Mouse (Mus musculus): ENCODE data around the gene Adgrf5. TPM values are rescaled to one million over a fixed set of nuclear protein-coding genes. Genes with fewer than 3 reads are reported as not detected.
"Not testable (repeated sequence)": the region's sequence is repeated elsewhere in the genome, so short reads cannot be mapped to it uniquely, and the experiment has no call there.

Gene Adgrf5
- polyA plus RNA-seq, 1 experiment from 2014 or later = 6.3 TPM

DNA sequence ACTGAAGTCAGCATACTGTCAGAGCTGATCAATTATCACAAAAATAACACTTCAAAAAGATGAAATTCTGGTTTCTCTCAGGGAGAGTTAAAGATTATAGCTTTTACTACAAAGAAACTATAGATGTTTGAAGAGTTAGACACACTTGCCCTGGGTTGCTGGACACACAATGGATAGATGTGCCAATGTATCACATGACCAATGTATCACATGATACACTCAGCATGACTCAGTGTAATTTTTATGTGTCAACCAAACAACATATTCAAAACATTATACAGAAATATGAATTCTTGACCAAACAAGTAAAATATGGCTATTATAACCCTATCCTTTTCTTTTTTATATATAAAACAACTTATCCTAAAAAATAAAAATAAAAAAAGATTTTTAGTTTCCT lies 117.4 kb downstream of the Adgrf5 start:
- Histone ChIP-seq H3K9me3 (no peaks in the 10 kb centered on the region), H3K27me3 (no peaks in the 10 kb centered on the region), H3K4me2 (replicated peaks) (no peak overlapping the region), H3K27ac (replicated peaks) (no peak overlapping the region), H3K4me1 (no peaks in the 10 kb centered on the region), H3K36me3 (no peaks in the 10 kb centered on the region), H3K9ac (replicated peaks) (no peak overlapping the region), H3K4me3 (no peak overlapping the region)
- no peak for ATAC-seq (replicated peaks)

GRCm38 (mm10) chr17:43485982-43486381 lies 125.7 kb downstream of the Adgrf5 start:
- Histone ChIP-seq H3K9me3 (no peaks in the 10 kb centered on the region), H3K36me3 (no peaks in the 10 kb centered on the region)
- no peak for ATAC-seq (replicated peaks)

DNA sequence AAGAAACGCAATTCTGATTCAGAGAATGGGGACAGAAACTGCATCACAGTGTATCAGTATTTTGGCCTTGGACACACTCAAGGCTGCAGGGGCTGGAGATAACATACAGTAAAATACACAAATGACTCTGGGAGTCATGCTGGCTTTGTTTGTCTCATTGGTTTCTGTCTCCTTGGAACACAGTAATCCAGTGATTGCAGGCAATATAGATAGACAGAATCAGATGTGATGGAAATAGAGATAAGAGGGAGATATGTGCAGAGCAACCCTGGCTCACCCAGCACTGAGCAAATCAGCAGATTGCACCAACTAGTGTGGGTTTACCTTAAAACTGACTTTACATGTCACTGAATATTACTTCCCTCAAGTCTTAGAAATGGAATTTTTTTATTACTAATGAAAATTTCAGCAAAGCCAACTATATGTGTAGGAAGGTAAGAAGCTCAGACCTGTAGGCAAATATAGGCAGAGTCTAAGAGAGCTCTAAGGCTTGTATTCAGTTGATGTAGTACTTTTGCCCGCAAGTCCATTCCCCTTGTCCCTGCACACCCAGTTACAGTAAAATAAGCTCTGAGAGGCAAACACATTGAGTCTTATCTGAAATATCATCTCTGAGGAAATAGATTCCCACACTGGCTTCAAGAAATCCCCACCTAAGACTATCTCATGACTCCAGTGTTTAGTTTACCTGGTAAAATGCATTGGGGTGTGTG lies 128.3 kb downstream of the Adgrf5 start:
- Histone ChIP-seq H3K36me3 (no peaks in the 10 kb centered on the region), H3K27ac (replicated peaks) (no peak overlapping the region), H3K4me3 (no peak overlapping the region), H3K9ac (replicated peaks) (no peak overlapping the region), H3K4me1 (no peaks in the 10 kb centered on the region), H3K9me3 (no peaks in the 10 kb centered on the region), H3K4me2 (replicated peaks) (no peak overlapping the region), H3K27me3 (no peaks in the 10 kb centered on the region)
- 98% methylated on average over 2 of the region's 2 CpGs for WGBS
- no peak for ATAC-seq (replicated peaks)

More at GRCm38 (mm10) chr17:43485982-43486381, 125.7 kb downstream of the Adgrf5 start:
- Histone ChIP-seq H3K4me1 (no peaks in the 10 kb centered on the region), H3K4me3 (no peak overlapping the region), H3K9ac (replicated peaks) (no peak overlapping the region), H3K27me3 (no peaks in the 10 kb centered on the region), H3K27ac (replicated peaks) (no peak overlapping the region), H3K4me2 (replicated peaks) (no peak overlapping the region)
- WGBS = 85% methylated on average over 3 of the region's 3 CpGs

- H3K4me1 ChIP-seq; H3K36me3 ChIP-seq; H3K27me3 ChIP-seq; H3K4me3 ChIP-seq; H3K27ac ChIP-seq (replicated peaks); H3K9me3 ChIP-seq; H3K4me2 ChIP-seq (replicated peaks); ATAC-seq (replicated peaks); H3K9ac ChIP-seq (replicated peaks): not testable (repeated sequence)
- WGBS = 94% methylated on average over 10 of the region's 10 CpGs
Measured at GRCm38 (mm10) chr17:43490371-43490770, 130.1 kb downstream of the Adgrf5 start.

DNA sequence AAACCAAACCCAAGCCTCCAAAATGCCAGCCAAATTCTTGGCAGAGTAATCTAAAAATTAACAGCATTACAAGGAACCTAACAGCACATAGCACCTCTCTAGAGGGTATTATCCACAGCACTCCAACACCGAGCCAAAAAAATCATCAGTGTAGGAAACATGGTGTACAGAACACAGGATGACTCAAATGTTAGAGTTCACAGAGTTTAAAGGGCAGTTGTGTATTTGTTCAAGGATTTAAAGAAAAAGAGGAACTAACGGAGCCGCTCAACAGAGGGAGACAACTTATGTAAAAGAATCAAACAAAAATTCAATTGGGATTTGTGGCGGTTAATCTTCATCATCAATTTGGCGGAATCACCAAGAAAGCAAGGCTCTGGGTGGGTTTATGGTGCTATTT lies 135.3 kb downstream of the Adgrf5 start:
- WGBS = 89% methylated on average over 5 of the region's 5 CpGs

GRCm38 (mm10) chr17:43497521-43497920 lies 137.3 kb downstream of the Adgrf5 start:
- Histone ChIP-seq H3K4me1 (no peaks in the 10 kb centered on the region), H3K9ac (replicated peaks) (no peak overlapping the region), H3K27me3 (no peaks in the 10 kb centered on the region), H3K4me2 (replicated peaks) (no peak overlapping the region), H3K27ac (replicated peaks) (no peak overlapping the region), H3K9me3 (no peaks in the 10 kb centered on the region), H3K36me3 (no peaks in the 10 kb centered on the region), H3K4me3 (no peak overlapping the region)
- WGBS = 80% methylated on average over 4 of the region's 4 CpGs
- ATAC-seq (replicated peaks) = no peak

More for the DNA sequence above, 135.3 kb downstream of the Adgrf5 start:
- Histone ChIP-seq H3K27me3 (no peaks in the 10 kb centered on the region), H3K9ac (replicated peaks) (no peak overlapping the region), H3K4me3 (no peak overlapping the region), H3K27ac (replicated peaks) (no peak overlapping the region), H3K4me1 (no peaks in the 10 kb centered on the region), H3K9me3 (no peaks in the 10 kb centered on the region), H3K36me3 (no peaks in the 10 kb centered on the region), H3K4me2 (replicated peaks) (no peak overlapping the region)
- no peak for ATAC-seq (replicated peaks)

DNA sequence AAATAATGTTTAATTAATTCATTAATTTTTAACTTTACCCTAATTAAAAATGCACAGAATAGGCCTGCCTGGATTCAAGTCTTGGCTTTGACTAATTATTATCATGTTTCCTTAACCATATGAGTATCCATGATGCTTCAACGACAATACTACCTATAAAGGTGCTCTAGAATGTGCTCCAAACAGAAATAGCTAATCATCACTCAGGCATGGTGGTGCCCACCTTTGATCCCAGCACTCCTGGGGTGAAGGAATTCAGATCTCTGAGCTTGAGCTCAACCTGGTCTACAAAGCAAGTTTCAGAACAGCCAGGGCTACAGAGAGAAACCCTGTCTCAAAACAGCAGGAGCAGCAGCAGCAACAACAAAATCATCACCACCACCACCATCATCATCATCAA lies 140.3 kb downstream of the Adgrf5 start:
- H3K4me3 ChIP-seq = no peak overlapping the region
- ATAC-seq (replicated peaks) = no peak
- H3K9me3 ChIP-seq = no peaks in the 10 kb centered on the region
- no peaks in the 10 kb centered on the region for H3K4me1 ChIP-seq
- H3K36me3 ChIP-seq = no peaks in the 10 kb centered on the region
- no peak overlapping the region for H3K4me2 ChIP-seq (replicated peaks)
- H3K9ac ChIP-seq (replicated peaks) = no peak overlapping the region
- no peak overlapping the region for H3K27ac ChIP-seq (replicated peaks)
- 67% methylated on average over 1 of the region's 1 CpGs for WGBS
- no peaks in the 10 kb centered on the region for H3K27me3 ChIP-seq

- H3K4me1 ChIP-seq = no peaks in the 10 kb centered on the region
- no peak for ATAC-seq (replicated peaks)
- WGBS = 84% methylated on average over 3 of the region's 3 CpGs
- no peaks in the 10 kb centered on the region for H3K27me3 ChIP-seq
- H3K4me2 ChIP-seq (replicated peaks) = no peak overlapping the region
- no peaks in the 10 kb centered on the region for H3K36me3 ChIP-seq
- H3K9ac ChIP-seq (replicated peaks) = no peak overlapping the region
- no peak overlapping the region for H3K4me3 ChIP-seq
- no peaks in the 10 kb centered on the region for H3K9me3 ChIP-seq
- H3K27ac ChIP-seq (replicated peaks) = no peak overlapping the region
Measured at GRCm38 (mm10) chr17:43501223-43501622, 141.0 kb downstream of the Adgrf5 start.

DNA sequence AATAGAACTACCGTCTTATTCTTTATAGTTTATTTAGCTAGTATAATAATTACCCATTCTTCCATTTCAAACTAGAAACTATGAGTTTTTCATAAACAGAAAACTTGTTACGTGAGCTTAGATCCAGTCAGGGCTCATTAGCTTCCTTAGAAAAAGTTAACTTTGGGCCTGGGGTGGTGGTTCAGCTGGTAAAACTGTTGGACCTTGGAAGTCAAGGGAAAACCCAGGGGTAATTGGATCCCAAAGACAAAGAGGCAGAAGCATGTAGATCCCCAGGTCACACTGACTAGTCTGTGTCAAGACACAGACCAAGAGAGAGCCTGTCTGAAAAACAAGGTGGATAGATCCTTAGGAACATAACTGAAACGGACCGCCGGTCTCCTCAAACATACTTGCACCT lies 141.4 kb downstream of the Adgrf5 start:
- Histone ChIP-seq H3K27me3 (no peaks in the 10 kb centered on the region), H3K4me2 (replicated peaks) (no peak overlapping the region), H3K4me1 (no peaks in the 10 kb centered on the region), H3K9ac (replicated peaks) (no peak overlapping the region), H3K9me3 (no peaks in the 10 kb centered on the region), H3K4me3 (no peak overlapping the region), H3K27ac (replicated peaks) (no peak overlapping the region), H3K36me3 (no peaks in the 10 kb centered on the region)
- ATAC-seq (replicated peaks) = no peak
- WGBS = 96% methylated on average over 5 of the region's 5 CpGs

GRCm38 (mm10) chr17:43502592-43502991 lies 142.3 kb downstream of the Adgrf5 start, which contains the start of gene Mep1a:
TSS of gene Mep1a (minus strand) at chr17:43502812.
- Histone ChIP-seq H3K4me3 (no peak within 1 kb of the TSS), H3K4me2 (replicated peaks) (no peak within 1 kb of the TSS), H3K36me3 (no peaks in the 10 kb centered on the region), H3K9me3 (no peaks in the 10 kb centered on the region), H3K27me3 (no peaks in the 10 kb centered on the region), H3K9ac (replicated peaks) (no peak within 1 kb of the TSS), H3K27ac (replicated peaks) (no peak within 1 kb of the TSS), H3K4me1 (no peaks in the 10 kb centered on the region)
- WGBS = 85% methylated on average over 9 of the region's 9 CpGs
- no peak for ATAC-seq (replicated peaks)

DNA sequence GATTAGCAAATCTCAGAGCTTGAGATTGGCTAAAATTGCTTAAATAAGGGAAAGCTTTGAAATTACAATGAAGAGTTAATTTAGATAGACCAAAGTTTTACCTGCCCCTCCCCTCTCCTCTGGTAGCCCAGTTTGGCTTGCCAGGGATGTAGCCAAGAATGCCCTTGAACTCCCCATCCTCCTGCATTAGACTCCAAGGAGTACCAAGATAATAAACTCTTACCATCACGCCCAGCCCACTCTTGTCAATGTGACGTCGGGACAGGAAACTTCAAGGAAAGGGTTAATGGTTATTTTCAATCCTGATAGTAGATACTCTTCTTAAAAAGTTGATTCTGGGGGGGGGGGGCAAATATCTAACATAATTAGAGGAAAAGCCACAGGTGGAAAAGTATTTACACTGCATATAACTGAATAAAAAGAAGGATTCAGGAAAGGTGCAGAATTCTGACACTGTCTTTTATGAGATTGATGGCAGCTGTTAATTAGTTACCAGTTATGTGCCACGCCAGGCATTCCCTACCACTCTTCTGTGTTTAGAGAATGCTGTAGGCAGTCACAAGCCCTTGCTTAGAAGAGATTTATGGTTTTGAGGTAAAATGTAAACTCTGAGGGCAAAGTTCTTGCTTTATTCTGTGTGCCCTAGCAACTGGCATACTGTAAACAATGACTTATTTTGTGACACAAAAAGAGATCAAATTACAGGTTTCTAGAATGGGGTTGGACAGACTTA lies 143.8 kb downstream of the Adgrf5 start:
- Histone ChIP-seq H3K4me2 (replicated peaks) (no peak overlapping the region), H3K4me3 (no peak overlapping the region), H3K9ac (replicated peaks) (no peak overlapping the region), H3K9me3 (no peaks in the 10 kb centered on the region), H3K4me1 (no peaks in the 10 kb centered on the region), H3K27ac (replicated peaks) (no peak overlapping the region), H3K36me3 (no peaks in the 10 kb centered on the region), H3K27me3 (no peaks in the 10 kb centered on the region)
- WGBS = 74% methylated on average over 4 of the region's 4 CpGs
- no peak for ATAC-seq (replicated peaks)

DNA sequence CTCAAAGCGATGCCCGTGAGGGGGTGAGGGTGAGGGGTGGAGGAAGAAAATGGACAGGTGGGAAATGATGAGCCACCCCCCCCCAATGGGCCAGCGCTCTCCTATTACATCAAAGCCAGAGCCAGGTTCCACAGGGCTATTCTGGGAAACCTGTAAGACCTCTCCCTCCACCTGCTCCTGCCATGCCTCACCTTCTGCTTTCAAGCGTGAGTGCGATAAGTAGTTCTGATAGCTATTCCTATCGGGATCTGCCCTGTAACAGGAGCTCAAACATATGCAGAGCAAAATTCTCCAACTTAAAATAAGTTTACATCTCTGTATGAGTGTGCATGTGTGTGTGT lies 144.3 kb downstream of the Adgrf5 start:
- Histone ChIP-seq H3K4me3 (no peak overlapping the region), H3K9me3 (no peaks in the 10 kb centered on the region), H3K9ac (replicated peaks) (no peak overlapping the region), H3K36me3 (no peaks in the 10 kb centered on the region), H3K27ac (replicated peaks) (no peak overlapping the region), H3K27me3 (no peaks in the 10 kb centered on the region), H3K4me1 (no peaks in the 10 kb centered on the region), H3K4me2 (replicated peaks) (no peak overlapping the region)
- WGBS = 74% methylated on average over 6 of the region's 6 CpGs
- no peak for ATAC-seq (replicated peaks)
